Mouse (Mus musculus) bone marrow, adult 2 months (tissue): ENCODE results near the gene Rad51c.

Experiments
- CTCF ChIP-seq: fragments of 200-500 bp; IDR thresholded peaks from 2 replicates; pipeline ENCODE4 v1.5.1; 2011; ENCODE audit warnings: low read length, control low read depth; ENCODE audit not compliant: control insufficient read depth, insufficient read depth
- POLR2A ChIP-seq: fragments of 200-500 bp; IDR thresholded peaks from 2 replicates; pipeline ENCODE4 v1.6.1; 2011; ENCODE audit warnings: low read depth, mild to moderate bottlenecking, control low read depth, low read length, borderline replicate concordance; ENCODE audit not compliant: control insufficient read depth

DNA sequence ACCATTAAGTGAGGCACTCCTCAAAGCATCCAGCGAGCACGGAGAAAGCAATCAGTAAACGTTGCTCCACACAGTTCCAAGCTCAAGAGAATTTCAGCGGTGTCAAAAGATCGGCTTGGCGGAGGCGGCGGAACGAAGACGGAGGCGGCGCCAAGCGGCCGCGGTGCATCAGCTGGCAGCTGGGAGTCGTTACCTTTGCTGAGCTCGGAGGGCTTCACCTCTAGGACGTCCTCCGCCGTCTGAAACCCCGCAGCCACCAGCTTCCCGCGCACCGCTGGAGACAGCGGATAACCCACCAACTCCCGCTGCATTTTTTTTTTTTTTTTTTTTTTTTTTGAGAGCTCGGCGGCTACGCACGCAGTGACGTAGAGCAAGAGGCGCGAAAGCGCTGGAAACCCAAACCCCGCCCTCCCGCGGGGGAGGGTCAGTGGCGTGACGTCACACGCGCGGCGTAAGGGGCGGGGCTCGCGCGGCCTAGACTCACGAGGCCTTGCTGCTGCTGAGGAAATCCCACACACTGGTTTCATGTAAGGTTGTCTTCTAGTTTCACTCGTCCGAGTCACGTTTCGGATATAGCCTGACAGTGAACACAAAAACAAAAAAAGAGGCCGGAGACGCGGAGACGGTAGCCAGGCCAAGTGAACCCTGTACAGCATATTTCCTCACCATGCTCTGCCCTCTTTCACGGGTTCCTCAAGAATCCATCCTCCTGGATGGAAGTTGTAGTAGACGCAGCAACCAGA, 472 bp downstream of the Rad51c start:
- TF ChIP-seq CTCF (no peak), POLR2A (no peak; the same call in 1 of the 2 replicates)
